Mouse (Mus musculus) adrenal gland, postnatal 4 days (tissue): Measurements from ENCODE around the gene Uncx. TPM values are rescaled to one million over a fixed set of nuclear protein-coding genes. Genes with fewer than 3 reads are reported as not detected.

ENCODE experiments used
- DNase-seq, 2 experiments: peaks; one replicate each; pipeline ENCODE4 v3.0.0; 2021 to 2022; ENCODE audit warnings: low spot score in 2 of 2, mixed read lengths in 2 of 2
- total RNA-seq, 2 experiments: library from RNA; stranded (reverse); gene quantifications; 2 replicates each; pipeline ENCODE4 v1.2.3; 2021

The Uncx gene
- total RNA-seq, 2 experiments from 2014 or later = 0.42 to 3.8 TPM

DNA sequence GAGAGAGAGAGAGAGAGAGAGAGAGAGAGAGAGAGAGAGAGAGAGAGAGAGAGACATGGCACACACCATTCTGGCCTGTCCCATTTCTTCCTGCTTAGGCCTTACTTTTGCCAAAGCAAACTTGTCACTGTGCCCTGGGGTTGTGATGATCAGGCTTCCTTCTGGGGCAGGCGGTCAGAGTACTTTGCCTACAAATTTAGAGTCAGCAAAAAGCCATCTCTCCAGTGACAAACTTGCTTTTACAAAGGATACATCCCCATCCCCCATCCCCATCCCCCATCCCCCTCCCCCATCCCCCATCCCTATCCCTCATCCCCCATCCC, 1.3 kb upstream of the Uncx start:
- DNase-seq = no peak

DNA sequence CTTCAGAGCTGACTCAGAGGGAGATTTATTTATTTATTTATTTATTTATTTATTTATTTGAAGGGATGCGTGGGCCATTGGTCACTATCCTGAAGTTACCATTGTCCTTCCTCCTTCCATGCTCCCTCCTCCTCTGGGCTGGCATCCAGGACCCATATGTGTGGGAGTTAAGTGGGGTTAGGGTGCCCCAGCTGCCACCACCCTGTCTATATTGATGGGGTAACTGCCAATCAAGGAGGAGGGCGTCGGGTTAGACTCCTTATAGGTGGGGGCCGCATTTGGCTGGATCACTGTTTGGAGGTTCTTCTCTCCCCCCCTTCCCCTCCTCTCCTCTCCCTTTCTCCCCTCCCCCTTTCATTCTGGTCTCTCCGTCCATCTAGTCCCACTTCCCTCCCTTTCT, 738 bp upstream of the Uncx start:
- DNase-seq = no peak

DNA sequence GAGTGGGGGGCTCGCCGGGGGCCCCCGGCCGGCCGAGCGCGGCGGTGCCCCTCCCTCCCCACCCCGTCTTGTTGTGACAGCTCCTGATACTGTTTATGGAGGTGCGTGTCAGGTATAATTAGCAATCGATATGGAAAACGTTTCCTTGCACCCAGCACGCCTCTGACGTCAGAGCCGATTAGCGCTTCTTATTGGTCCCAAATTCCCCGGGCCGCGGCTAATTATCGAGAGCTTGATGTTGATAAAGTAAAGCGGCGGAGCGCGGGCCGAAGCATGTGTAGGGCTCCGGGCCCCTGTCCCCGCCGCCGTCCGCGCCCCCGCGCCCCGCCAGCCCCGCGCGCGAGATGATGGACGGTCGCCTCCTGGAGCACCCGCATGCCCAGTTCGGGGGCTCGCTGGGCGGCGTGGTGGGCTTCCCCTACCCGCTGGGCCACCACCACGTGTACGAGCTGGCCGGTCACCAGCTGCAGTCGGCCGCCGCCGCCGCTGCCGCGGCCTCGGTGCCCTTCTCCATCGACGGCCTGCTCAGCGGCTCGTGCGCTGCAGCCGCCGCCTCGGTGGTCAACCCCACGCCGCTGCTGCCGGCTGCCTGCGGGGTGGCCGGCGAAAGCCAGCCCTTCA, 466 bp downstream of the Uncx start:
- DNase-seq = no peak

DNA sequence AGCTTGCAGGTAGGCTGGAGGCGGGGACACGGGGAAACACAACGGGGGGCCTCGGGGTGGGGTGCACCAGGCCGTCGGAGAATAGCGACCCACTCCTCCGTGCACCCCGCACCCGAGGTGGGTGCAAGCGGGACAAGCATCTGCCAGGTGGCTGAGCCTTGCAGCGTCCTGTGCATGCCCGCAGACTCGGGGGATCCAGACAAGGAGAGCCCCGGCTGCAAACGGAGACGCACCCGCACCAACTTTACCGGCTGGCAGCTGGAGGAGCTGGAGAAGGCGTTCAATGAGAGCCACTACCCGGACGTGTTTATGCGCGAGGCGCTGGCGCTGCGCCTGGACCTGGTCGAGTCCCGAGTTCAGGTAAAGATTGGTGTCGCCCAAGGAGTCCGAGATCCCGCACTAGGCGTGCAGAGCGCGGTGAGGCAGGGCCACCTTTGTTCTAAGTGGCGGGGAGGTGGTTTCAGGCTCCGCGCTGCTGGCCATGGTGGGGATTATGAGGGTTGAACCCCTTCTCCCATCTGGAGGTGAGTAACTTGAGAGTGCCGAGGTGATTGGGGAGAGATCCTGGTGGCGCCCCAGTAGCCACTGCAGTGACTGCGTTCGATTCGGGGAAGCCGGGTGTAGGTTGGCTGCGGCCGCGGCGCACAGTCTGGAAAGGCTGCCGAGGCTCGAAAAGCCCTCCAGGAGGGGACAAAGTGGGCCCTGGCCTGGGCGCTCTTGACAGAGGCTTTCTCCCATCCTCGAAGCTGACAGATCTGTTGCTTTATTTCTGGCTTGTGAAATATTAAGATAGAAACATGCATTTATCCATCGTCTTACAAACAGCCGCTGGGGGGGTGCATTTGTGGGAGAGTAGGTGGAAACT, 1.2 kb downstream of the Uncx start:
- no peak for DNase-seq

DNA sequence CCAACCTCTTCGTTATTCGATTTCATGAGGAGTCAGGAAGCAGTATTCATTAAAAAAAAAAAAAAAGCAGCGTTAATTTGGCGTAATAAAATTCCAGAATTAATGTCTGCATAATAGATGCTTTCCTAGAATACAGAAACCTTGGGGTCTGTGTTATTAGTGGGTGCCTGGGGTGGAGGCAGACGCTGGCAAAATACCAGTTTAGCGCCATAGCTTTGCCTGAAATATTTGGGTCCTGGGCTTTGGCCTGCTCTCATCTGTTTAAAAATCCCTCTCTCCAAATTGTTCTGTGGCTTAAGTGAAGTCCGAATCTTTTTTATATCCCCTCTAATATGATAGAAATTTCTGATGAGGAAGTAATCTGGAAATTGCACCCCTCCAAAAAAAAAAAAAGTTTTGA, 1.9 kb downstream of the Uncx start:
- no peak for DNase-seq

DNA sequence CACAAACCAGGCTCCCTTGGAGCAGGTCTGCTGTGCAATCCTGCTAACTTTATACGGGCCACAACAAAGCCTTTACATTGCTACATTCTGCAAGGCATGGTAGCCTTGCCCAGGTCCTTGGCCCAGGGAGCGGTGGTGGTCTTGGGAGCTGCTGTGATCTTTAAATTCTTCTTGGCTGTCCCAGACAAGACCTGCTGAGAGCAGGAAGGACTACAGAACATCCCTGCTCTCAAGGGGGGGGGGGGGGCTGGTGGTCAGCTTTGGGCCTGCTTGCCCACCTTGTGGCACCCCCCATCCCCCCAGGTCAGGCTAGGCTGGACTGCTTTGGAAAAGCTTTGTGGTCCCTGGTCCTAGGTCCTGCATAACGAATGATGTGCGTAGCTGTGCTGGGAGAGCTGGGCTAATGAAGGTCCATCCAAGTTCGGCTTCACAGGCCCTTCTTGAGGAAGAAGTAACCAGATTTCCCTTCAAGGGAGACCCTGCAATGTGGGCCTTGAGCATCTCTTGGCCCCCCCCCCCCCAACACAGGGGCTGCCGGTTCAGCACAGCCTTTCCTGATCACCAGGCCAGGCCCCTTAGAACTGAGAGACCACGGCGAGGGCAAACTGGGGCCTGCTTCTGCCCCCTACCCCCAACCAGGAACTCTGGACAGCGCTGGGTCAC, 2.5 kb downstream of the Uncx start:
- no peak for DNase-seq

DNA sequence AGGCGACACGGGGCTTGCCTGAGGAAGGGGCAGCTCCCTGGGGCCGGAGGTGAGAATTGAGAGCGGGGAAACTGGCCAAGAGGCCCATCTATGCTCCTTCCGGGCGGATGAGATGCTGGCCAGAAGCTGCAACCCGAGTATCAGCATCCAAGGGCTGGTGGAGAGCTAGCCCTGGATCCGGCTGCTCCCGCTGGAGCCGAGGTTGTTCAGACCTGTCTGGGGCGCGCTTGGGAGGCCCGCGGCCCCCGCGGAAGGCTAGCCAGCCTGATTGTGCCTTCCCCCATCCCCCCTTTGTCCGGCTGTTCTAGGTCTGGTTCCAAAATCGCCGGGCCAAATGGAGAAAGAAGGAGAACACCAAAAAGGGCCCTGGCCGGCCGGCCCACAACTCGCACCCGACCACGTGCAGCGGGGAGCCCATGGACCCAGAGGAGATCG, 3.1 kb downstream of the Uncx start:
- DNase-seq = no peak

DNA sequence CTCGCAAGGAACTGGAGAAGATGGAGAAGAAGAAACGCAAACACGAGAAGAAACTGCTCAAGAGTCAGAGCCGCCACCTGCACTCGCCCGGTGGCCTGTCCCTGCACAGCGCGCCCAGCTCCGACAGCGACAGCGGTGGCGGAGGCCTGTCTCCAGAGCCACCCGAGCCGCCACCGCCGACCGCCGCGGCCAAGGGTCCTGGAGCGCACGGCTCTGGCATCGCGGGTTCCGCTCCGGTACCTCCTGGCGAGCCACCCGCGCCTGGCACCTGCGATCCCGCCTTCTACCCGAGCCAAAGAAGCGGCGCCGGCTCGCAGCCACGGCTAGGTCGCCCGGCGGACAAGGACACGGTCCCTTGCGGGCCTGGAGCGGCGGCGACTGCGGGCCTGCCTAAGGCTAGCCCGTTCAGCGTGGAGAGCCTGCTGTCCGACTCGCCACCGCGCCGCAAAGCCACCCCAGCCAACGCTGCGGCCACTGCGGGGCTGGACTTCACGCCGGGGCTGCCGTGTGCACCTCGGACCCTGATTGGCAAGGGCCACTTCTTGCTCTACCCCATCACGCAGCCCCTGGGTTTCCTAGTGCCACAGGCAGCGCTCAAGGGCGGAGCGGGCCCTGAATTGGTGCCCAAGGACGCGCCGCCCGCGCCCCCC, 3.6 kb downstream of the Uncx start:
- DNase-seq = no peak

DNA sequence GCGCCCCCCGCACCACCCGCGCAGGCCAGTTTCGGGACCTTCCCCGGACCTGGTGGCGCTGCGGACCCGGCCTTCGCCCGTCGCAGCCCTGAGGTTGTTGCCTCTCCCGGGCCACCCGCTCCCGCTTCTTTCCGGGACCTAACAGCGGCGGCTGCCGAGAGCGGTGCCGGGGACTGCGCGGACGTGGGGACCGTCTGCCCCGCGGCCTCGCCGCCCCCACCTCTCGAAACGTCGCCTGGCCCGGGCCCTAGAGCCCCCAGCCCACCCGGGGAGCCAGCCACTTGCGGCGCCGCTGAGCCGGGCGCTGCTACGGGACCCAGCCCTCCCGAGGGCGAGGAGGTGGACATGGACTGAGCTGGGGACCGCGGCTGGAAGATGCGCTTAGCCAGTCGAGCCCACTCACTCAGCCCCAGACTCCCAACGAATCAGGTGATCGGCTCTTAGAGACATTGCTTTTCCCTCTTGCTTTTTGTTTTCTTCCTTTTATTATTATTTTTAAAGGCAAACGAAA, 4.2 kb downstream of the Uncx start:
- DNase-seq = no peak

DNA sequence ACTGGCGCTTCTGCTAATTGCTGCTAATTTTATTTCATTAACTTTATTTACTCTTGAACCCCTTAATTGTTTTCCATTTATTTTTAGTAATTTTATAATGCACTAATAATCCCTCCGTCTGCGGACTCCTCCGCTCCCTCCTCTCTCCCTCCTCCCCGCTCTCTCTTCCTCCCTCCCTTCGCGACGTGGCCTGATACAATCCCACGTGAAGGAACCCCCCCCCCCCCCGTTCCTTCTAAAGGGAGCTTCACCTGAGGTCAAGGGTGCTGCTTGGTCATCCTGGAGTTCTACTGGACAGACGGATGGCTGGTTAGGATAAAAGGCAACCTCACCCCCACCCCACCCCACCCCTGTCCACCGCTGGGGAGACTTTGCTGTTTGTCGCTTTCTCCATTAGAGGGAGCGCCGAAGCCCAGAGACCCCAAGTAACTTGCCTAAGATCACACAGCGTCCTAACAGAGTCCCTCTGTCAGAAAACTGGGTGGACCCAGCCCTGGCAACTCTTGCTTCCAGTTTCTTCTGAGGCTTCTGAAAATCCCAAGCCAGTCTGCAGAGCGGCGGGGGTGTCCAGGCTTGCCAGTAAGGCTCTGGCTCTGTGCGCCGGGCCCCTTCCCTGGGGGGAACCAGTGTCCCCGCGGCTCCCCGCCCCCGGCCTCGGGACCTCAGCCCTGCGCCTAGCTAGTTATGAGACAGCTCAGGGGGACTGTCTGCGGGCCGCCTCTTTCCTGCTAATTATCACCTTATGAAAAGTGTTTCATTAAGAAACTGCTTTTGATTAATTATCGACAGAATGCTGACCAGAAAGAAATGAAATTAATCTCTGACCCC, 10.4 kb downstream of the Uncx start:
- no peak for DNase-seq

DNA sequence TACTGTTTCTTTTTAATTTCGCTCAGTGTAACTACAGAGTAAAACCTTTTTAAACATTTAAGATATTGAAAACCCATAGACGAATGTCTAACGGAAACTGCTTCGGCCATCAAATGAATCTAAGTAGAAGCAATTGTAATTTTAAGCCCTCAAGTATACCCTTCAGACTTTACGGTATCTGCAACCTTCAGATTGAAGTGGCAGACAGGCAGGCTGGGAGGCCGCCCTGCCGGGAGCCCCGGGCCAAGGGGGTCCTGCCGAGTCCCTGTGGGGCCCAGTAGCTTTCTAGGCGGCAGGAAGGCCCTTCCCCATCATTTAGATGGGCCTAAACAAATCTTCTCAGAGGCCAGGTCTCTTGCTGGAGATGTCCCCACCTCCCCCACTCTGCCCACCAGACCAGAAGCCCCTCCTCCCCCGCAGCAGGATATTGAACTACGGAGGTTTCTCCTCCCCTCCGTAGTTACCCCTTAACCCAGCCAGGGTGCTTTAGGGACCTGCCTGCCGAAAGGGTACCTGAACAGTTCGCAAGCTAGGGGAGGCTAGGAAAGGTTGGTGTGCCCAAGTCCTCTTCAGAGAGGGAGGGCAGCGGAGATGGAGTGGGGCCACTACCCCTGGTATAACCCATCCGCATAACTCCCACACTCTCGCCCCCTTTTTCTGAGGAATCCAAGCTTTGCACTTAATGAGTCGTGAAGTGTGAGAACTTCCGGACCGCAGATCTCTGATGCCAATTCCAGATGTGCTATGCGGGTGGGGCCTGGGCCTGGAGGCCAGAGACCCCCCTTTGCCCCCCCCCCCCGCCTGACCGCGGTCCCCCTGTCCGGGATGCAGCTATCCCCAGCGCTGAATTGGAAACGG, 11.4 kb downstream of the Uncx start:
- no peak for DNase-seq

DNA sequence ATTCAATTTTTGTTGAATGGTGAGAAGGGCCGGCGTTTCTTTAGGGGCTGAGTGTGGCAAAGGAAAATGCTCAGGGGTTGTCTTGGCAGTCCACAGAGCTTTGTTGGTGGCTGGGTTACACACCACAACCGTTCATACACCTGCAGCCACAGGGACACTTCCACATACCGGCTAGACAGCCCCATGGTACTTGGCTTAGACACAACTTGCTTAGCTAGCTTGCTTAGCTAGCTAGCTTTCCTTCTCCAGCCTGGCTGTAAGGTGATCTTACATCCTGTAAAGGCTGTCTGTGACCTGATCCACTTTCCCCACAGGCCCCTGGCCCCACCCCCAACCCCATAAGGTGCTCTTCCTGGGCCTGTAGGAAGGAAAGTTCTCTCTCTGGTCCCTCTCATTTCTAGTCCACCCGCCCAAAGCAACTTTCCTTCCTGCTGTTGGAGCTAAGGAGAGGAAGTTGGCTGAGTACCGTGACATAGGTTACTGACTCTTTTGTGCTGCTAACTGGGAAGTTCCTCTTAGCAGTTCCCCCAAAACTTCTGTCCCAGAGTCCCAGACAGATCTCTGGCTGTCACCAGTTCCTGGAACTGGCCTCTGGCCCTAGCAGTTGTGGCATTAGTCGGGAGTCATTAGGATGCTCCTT, 12.3 kb downstream of the Uncx start:
- DNase-seq = no peak

DNA sequence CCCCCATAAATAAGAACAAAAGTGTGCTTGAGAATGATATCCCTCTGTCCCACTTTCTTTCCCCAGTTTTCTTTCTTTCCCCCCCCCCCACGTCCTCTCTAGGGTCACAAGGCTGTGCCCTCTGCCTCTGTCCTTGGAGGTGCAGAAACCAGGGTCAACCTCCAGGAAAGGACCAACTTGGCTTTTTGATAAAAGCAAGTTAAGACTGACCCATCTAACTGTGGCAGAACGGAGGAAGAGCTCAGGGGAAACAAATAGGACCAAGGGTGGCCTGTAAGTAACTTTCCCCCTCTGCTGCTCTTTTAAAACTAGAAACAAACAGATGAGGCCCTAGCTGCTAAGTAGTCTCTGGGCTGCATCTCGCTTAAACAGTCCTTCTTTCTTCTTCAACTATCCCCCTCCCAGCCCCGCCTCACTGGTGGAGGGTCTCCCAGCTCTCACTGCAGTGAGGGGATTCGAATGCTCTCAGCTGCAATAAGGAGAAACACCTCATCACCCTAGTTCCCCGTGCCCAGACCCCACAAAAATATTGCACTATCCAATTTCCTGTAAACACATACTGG, 12.9 kb downstream of the Uncx start:
- DNase-seq = no peak

DNA sequence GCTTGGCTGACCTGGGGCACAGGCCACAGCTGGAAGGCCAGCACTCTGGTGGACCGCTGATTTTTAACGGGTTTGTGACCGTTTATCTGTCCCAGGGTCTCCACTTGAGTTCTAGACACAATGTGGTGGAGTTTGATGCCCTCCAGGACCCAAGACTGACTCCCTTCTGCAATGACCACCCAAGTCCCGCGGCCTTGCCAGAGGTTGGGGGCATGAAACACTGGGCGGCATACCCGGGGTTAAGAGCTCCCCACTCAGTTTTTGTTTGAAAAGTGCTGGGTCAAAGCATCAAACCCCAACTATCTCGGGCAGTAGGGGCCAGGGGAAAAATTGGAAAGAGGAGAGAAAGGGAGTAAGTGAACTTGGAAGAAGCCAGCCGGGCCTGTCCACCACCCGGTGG, 13.8 kb downstream of the Uncx start:
- DNase-seq = no peak

DNA sequence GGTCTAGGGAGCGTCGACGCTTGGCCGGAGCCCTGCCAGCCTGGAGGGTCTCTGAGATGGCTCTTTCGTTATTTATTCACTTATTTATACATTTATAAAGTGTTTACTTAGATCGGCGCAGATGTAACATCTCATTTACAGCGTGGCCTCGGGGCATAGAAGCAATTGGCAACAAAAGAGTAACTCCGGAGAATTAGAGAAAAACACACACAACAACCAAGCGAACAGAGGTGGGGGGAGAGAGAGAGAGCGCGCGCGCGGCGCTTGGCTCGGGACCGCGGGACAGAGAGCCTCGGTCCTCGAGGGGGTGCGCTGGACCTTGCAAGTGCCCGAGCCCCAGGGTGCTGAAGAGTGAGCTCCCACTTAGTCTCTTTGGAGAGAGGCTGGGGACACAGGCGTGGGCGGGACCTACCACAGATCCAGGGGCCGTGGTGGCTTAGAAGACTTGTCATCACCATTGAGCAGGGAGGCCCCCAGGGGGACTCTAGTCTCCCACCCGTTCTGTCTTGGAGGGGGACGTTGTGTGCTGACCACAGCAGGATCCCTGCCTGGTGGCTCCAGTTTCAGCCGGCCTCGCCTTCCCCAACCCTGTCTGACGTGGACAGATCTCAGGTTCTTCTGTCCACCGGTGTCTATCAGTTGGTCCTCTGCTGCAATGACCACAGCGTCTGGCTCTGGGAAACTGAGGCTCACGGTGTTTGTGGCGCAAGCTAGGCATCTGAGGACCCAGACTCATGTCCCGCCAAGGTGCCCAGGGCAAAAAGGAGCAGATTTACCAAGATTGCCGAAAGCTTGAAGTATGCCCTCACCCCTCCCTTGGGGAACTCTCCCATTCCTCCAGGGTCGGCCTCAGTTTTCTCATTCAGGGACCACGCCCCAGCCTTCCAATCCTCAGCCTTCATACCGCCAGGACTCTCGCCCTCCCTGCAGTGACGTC, 14.5 kb downstream of the Uncx start:
- DNase-seq = no peak

DNA sequence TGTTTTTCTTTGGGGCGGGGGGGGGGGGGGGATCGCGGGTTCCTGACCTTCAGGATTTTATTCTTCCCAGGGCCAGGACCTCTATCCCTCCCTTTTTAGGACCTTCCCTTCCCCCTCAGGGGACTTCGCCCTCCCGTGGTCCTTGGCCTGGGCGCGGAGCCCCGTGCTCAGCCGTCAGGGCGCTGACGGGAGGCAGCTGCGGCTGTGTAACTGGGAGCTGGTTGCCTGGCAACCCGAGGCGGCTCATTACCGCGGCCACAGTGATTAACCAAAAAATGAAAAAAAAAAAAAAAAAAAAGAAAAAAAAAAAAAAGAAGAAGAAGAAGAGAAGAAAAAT, 15.1 kb downstream of the Uncx start:
- DNase-seq = no peak

DNA sequence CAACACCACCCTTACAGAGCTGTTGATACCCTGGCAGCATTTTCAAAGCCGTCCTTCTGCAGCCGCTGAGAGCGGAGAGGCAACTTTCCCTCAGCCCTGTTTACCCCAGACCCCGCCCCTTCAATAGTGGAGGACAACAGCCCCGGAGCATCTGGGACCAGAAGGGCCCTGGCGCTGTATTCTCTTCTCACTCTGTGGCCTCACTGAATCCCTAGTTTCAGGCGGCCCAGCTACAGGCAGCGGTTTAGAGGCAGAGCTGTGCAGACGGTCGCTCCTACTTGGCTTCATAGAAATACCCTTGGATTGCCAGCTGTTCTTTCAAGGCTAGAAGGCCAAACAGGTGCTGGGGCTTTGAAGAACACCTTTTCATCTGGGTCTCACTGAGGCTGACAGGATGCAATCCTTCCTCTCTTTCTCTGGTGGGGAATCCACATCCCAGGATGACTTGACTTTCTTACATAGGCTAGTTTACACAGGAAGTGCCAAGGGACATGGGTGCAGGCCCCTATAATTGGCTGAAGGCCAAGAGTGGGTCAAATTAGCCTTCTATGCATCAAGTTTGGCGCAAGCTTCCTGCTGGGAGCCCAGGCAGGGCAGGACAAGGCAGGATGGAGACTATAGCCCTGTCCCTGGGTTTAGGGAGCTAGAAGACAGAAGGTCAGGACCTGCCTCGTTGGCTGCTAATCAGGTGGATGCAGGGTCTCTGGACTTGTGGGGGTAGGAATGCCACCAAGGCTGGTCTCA, 15.8 kb downstream of the Uncx start:
- no peak for DNase-seq
